16 mouse cellular contexts compared by ENCODE assay signal in the genomic region with DNA sequence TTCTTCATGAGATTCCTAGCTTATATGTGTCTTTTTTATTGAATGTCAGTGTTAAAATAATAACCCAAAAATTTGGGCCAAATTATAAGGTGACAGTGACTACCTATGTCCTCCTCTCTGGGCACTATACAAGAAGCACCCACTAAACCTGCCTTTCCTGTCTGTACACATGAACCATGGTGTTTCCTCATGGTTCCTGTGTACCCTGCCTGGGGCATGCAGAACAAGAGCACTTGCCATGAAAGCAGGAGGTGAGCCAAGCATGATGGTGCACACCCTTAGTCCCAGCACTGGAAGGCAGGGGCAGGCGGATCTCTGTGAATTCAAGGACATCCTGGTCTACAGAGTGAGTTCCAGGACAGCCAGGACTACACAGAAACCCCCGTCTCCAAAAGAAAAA.
"Had no signal": no experiment of that assay in that cellular context is flagged by ENCODE, and none has a peak within 500 bp of the region (broad histone marks: within the 10 kb centered on the region; RNA-seq: fewer than 3 reads in every experiment).

No protein-coding gene starts in this region.

- DNase-seq: heart, postnatal 10 days; heart, postnatal 14 days; heart, postnatal 36 days; heart, postnatal 4 days; kidney, adult 11 months; kidney, adult 18-20 months; kidney, adult 2 months; kidney, adult 8-10 months; kidney, adult 9 months; kidney, postnatal 10 days; kidney, postnatal 14 days; kidney, postnatal 25 days; kidney, postnatal 36 days; kidney, postnatal 4 days; layer of hippocampus, adult 9-11 months; layer of hippocampus, postnatal 36 days had no signal
